Mouse (Mus musculus) frontal cortex, adult (tissue): ENCODE measurements at regions not wholly inside any gene's neighbourhood (a gene's known extent, or its start where the extent isn't known, plus 50 kb on each side); places are given as distances from the start of the nearest gene placed in this dataset.
A peak's percentile ranks its signal among the peaks of the same experiment; 100 is the strongest.

Experiments
- ATAC-seq: cut with Nextera tagmentation; 2 replicates; pipeline ENCODE4 v1.9.2; 2017; ENCODE audit warnings: mild to moderate bottlenecking, moderate library complexity, mixed read lengths; ENCODE audit not compliant: low TSS enrichment

DNA sequence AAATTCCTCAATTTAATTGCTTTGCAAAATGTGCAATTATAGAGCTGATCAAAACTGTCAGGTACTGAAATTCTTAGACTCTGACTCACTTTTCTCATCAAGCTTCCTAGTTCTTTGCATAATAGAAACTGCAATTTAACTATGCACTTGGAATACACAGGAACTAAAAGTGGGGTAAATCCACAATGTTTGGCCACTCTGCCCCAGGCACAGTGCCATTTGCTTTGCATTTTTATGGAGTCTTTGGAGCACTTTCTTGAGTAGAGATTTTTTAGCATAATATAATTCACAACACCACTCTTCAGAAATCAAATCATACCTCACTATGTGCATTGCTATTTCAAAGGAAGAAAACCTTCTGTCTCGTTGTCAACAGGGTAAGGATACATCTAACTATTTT lies 414.5 kb upstream of the A730009L09Rik start:
- peak; percentile 93 for ATAC-seq

DNA sequence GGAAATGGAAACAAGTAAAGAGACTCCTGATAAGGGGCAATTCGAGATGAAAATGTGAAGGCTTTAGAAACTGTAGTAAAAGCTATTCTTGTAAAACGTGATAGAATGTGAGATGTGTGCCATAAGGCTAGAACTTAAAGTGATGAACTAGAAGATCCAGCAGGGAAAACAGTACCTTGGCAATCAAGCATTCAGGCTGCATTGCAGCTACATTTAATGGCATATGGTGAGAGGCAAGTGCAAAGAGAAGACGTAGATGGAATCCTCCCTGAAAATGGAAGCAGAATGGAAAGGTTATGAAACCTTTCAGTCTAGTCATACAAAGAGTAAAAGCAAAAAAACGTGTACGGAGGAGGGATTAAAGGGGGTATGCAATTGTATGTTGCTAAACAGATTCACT lies 403.3 kb upstream of the A730009L09Rik start:
- peak; percentile 98 for ATAC-seq

DNA sequence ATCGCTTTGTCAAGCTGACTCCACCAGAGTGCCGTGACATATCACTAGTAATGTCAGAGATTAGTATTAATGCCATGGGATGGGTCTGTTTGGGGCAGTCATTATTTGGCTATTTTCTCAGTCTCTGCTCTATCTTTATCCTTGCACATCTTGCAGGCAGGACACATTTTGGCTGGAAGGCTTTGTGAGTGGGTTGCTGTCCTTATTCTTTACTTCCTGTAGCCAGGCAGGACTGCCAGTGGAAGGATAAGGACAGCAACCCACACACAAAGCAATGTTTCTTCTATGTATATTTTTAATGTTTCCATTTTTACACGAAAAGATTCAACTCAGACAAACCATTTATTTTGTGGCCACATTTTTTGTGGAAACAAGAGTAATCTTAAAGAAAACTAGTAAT lies 397.4 kb upstream of the A730009L09Rik start:
- ATAC-seq: peak; percentile 99

DNA sequence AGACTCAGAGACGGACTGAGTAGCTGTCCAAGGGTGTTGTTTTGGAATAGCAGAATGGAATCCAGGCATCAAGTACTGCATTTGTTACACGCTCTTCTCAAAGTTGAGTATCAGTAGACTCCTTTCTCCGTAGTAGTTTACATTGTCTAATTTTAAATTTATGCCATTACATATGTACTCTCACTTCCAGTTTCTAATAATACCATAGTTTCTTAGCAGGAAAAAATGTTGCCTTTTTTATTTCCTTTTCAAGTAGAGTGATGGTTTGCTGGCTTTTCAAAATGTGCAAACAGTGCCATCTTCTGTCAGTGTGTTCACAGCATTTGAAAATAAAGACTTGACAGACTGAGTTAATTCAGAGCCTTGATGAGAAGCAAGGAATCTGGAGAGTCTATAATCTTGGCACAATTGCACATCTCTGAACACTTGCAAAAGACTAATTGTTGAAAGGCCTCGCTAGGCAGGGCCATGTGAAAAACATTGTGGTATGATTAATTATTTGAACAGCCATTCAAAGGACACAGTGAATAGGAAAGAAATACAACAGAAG lies 379.2 kb upstream of the A730009L09Rik start:
- peak; percentile 98 for ATAC-seq

DNA sequence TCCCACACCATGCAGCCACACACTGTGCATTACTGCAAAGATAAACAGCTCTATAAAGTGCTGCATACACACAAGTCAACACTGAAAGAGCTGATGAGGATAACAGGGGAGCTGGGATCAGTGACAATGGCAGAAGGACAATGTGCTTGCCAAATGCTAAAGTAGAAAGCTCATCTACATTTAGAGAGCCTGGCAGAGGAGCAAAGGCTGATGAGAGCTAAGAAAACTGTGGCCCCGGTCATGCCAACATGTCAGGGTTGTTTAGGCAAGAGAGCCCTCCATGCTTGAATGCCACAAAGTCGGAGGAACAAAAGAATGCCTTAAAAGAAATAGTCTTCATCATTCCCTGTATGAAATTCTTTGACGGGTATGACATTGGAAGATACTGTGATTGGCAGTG lies 363.0 kb upstream of the A730009L09Rik start:
- no peak for ATAC-seq

DNA sequence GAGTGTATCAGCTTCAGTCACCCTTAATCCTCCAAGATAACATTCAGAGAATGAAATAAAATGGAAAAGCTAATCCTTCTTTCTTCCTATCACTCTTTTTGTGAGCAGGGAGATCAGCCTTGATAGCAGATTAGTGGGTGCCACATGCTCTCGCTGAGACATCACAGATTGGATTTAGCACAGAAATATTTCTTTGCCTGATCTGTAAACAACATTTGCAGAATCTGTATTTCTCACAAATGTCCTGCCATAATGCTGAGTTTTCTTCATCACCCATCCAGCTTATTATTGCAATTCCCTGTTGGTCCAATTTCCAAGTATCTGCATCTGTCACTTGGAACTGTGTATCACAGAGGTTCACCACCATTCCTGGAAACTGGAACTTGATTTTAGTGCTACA lies 342.8 kb upstream of the A730009L09Rik start:
- no peak for ATAC-seq
